Mouse (Mus musculus) intestine, embryonic 16.5 days (tissue): Measurements from ENCODE around the gene Wnt4. TPM values are rescaled to one million over a fixed set of nuclear protein-coding genes. Genes with fewer than 3 reads are reported as not detected.

Experiments used
- ATAC-seq: fragments of 200-750 bp; cut with Nextera tagmentation; 2 replicates; pipeline ENCODE4 v1.8.0; 2017; ENCODE audit warnings: moderate TSS enrichment, moderate library complexity
- H3K27ac ChIP-seq: fragments of 300-500 bp; sonication (generic); 2 replicates; pipeline ENCODE4 v1.5.1; 2014; ENCODE audit warnings: mild to moderate bottlenecking, low read length
- H3K27me3 ChIP-seq: fragments of 300-500 bp; sonication (generic); replicated peaks from 2 replicates; pipeline ENCODE4 v1.6.1; 2014; ENCODE audit warnings: low read length, control low read depth, mixed read lengths; ENCODE audit not compliant: control insufficient read depth, insufficient read depth
- H3K36me3 ChIP-seq: fragments of 300-500 bp; sonication (generic); 2 replicates; pipeline ENCODE4 v1.6.1; 2014; ENCODE audit warnings: low read length, control low read depth; ENCODE audit not compliant: control insufficient read depth, insufficient read depth
- H3K4me1 ChIP-seq: fragments of 300-500 bp; sonication (generic); 2 replicates; pipeline ENCODE4 v1.6.1; 2014; ENCODE audit warnings: low read length, control low read depth, mixed read lengths; ENCODE audit not compliant: control insufficient read depth, insufficient read depth
- H3K4me2 ChIP-seq: fragments of 300-500 bp; sonication (generic); 2 replicates; pipeline ENCODE4 v1.6.1; 2014; ENCODE audit warnings: low read depth, low read length, control low read depth
- H3K4me3 ChIP-seq: fragments of 300-500 bp; sonication (generic); 2 replicates; pipeline ENCODE4 v1.5.1; 2014; ENCODE audit warnings: mild to moderate bottlenecking, low read length
- H3K9ac ChIP-seq: fragments of 300-500 bp; sonication (generic); 2 replicates; pipeline ENCODE4 v1.6.1; 2014; ENCODE audit warnings: low read depth, low read length
- H3K9me3 ChIP-seq: fragments of 300-500 bp; sonication (generic); 2 replicates; pipeline ENCODE4 v1.6.1; 2016; ENCODE audit warnings: low read length, control low read depth; ENCODE audit not compliant: control insufficient read depth
- WGBS: fragments of 180-500 bp; shearing (Covaris S2); extraction: QIAGEN DNeasy Blood & Tissue Kit; methylation state at CpG from one replicate; pipeline ENCODE4 v1.1.7; 2014; 5-methylcytosine and 5-hydroxymethylcytosine counted together
- polyA plus RNA-seq: library from polyadenylated mRNA; unstranded; fragments of >200 nt; fragmentation: Nextera tagmentation; extraction: Ambion mirVana; gene quantifications from 2 replicates; pipeline ENCODE4 v1.2.1, GENCODE M21; 2015

The Wnt4 gene
- polyA plus RNA-seq, 1 experiment from 2014 or later: 1.0 TPM

GRCm38 (mm10) chr4:137276443-137277165 lies 685 bp upstream of the Wnt4 start:
- peak; percentile 43 for ATAC-seq
- H3K4me2 ChIP-seq: peak overlapping the region; percentile 98
- 2% methylated on average over 43 of the region's 46 CpGs for WGBS
- H3K9ac ChIP-seq: peak overlapping the region; percentile 66
- H3K4me3 ChIP-seq: peak overlapping the region; percentile 60
- H3K4me1 ChIP-seq: peaks cover 22% of the 10 kb centered on the region
- H3K27ac ChIP-seq: peak overlapping the region; percentile 30
- H3K36me3 ChIP-seq: no peaks in the 10 kb centered on the region
- H3K9me3 ChIP-seq: no peaks in the 10 kb centered on the region
- H3K27me3 ChIP-seq: peaks cover 44% of the 10 kb centered on the region

- H3K4me3 ChIP-seq: peak overlapping the region; percentile 60
- peak; percentile 12 for ATAC-seq
- H3K27me3 ChIP-seq: peaks cover 48% of the 10 kb centered on the region
- peak overlapping the region; percentile 66 for H3K9ac ChIP-seq
- H3K4me2 ChIP-seq: peak overlapping the region; percentile 98
- H3K36me3 ChIP-seq: no peaks in the 10 kb centered on the region
- WGBS: under 1% methylated on average over 48 of the region's 71 CpGs
- peaks cover 30% of the 10 kb centered on the region for H3K4me1 ChIP-seq
- H3K9me3 ChIP-seq: no peaks in the 10 kb centered on the region
- no peak overlapping the region for H3K27ac ChIP-seq
Observed at GRCm38 (mm10) chr4:137277600-137278143, 383 bp downstream of the Wnt4 start.

- peaks cover 36% of the 10 kb centered on the region for H3K4me1 ChIP-seq
- H3K4me3 ChIP-seq: peak overlapping the region; percentile 60
- no peak overlapping the region for H3K27ac ChIP-seq
- H3K9ac ChIP-seq: peak overlapping the region; percentile 66
- H3K4me2 ChIP-seq: peak overlapping the region; percentile 98
- no peak for ATAC-seq
- peaks cover 48% of the 10 kb centered on the region for H3K27me3 ChIP-seq
- no peaks in the 10 kb centered on the region for H3K36me3 ChIP-seq
- H3K9me3 ChIP-seq: no peaks in the 10 kb centered on the region
- whole genome bisulfite sequencing: 5% methylated on average over 22 of the region's 22 CpGs
Observed at GRCm38 (mm10) chr4:137278144-137279040, 1.1 kb downstream of the Wnt4 start.

GRCm38 (mm10) chr4:137279346-137279745 lies 2.1 kb downstream of the Wnt4 start:
- H3K27ac ChIP-seq: no peak overlapping the region

GRCm38 (mm10) chr4:137281273-137281672 lies 4.0 kb downstream of the Wnt4 start:
- ATAC-seq: no peak
- Histone ChIP-seq H3K9ac (no peak overlapping the region), H3K27ac (no peak overlapping the region; the same call in 1 of the 2 replicates), H3K4me2 (no peak overlapping the region), H3K4me3 (no peak overlapping the region), H3K4me1 (peaks cover 30% of the 10 kb centered on the region), H3K27me3 (peaks cover 52% of the 10 kb centered on the region), H3K9me3 (no peaks in the 10 kb centered on the region), H3K36me3 (no peaks in the 10 kb centered on the region)
- WGBS: 79% methylated on average over 3 of the region's 3 CpGs

More at GRCm38 (mm10) chr4:137279346-137279745, 2.1 kb downstream of the Wnt4 start:
- Histone ChIP-seq H3K27me3 (peaks cover 48% of the 10 kb centered on the region), H3K4me2 (no peak overlapping the region), H3K9me3 (no peaks in the 10 kb centered on the region), H3K36me3 (no peaks in the 10 kb centered on the region), H3K4me3 (no peak overlapping the region), H3K9ac (no peak overlapping the region), H3K4me1 (peaks cover 35% of the 10 kb centered on the region)
- no peak for ATAC-seq
- 31% methylated on average over 5 of the region's 5 CpGs for WGBS

- H3K4me1 ChIP-seq: peaks cover 24% of the 10 kb centered on the region
- no peaks in the 10 kb centered on the region for H3K36me3 ChIP-seq
- 73% methylated on average over 5 of the region's 5 CpGs for WGBS
- H3K9me3 ChIP-seq: no peaks in the 10 kb centered on the region
- H3K4me3 ChIP-seq: no peak overlapping the region
- no peak overlapping the region for H3K9ac ChIP-seq
- peak; percentile 61 for ATAC-seq
- H3K27ac ChIP-seq: 0 out of 2 replicates have a peak overlapping the region, but pooled peaks have one; percentile 15
- H3K4me2 ChIP-seq: no peak overlapping the region
- peaks cover 48% of the 10 kb centered on the region for H3K27me3 ChIP-seq
Observed at GRCm38 (mm10) chr4:137282122-137282521, 4.8 kb downstream of the Wnt4 start.

GRCm38 (mm10) chr4:137282584-137283406 lies 5.5 kb downstream of the Wnt4 start:
- ATAC-seq: peak; percentile 43
- Histone ChIP-seq H3K4me2 (0 out of 2 replicates have a peak overlapping the region, but pooled peaks have one; percentile 19), H3K27ac (no peak overlapping the region), H3K27me3 (peaks cover 43% of the 10 kb centered on the region), H3K36me3 (no peaks in the 10 kb centered on the region), H3K4me3 (no peak overlapping the region), H3K9ac (peak overlapping the region; percentile 36; the same call in 1 of the 2 replicates), H3K9me3 (no peaks in the 10 kb centered on the region), H3K4me1 (peaks cover 21% of the 10 kb centered on the region)
- WGBS: 16% methylated on average over 17 of the region's 17 CpGs

GRCm38 (mm10) chr4:137283407-137283732 lies 6.1 kb downstream of the Wnt4 start:
- ATAC-seq: no peak
- 16% methylated on average over 4 of the region's 4 CpGs for WGBS
- H3K36me3 ChIP-seq: no peaks in the 10 kb centered on the region
- H3K4me1 ChIP-seq: peaks cover 16% of the 10 kb centered on the region
- no peak overlapping the region for H3K4me2 ChIP-seq
- peaks cover 37% of the 10 kb centered on the region for H3K27me3 ChIP-seq
- no peak overlapping the region for H3K4me3 ChIP-seq
- H3K27ac ChIP-seq: no peak overlapping the region
- H3K9ac ChIP-seq: no peak overlapping the region
- H3K9me3 ChIP-seq: no peaks in the 10 kb centered on the region
